16 mouse cellular contexts compared by ENCODE assay signal in genomic region chr2:105801536-105801935, GRCm38 (mm10).
"Had no signal": no experiment of that assay in that cellular context is flagged by ENCODE, and none has a peak within 500 bp of the region (broad histone marks: within the 10 kb centered on the region; RNA-seq: fewer than 3 reads in every experiment).

No protein-coding gene starts in this region.

- H3K9ac ChIP-seq: limb, embryonic 15.5 days; liver, embryonic 12.5 days; lung, embryonic 14.5 days; neural tube, embryonic 13.5 days had no signal

- DNase-seq: kidney, postnatal 4 days; layer of hippocampus, postnatal 36 days; lung, embryonic 14.5 days; lung, postnatal 10 days; lung, postnatal 4 days; retina, postnatal 1 day; right cerebral cortex, postnatal 4 days; spleen, adult 18-20 months; thymus, adult 18-20 months; thymus, postnatal 14 days had no signal

- H3K4me1 ChIP-seq: limb, embryonic 15.5 days; midbrain, embryonic 10.5 days; neural tube, embryonic 13.5 days had no signal

- H3K4me2 ChIP-seq: limb, embryonic 15.5 days; liver, embryonic 12.5 days; lung, embryonic 14.5 days; neural tube, embryonic 13.5 days had no signal

- H3K36me3 ChIP-seq: limb, embryonic 15.5 days; liver, embryonic 12.5 days; midbrain, embryonic 10.5 days; neural tube, embryonic 13.5 days had no signal

- H3K4me3 ChIP-seq: limb, embryonic 15.5 days; liver, embryonic 12.5 days; midbrain, embryonic 10.5 days; neural tube, embryonic 13.5 days had no signal

- H3K27ac ChIP-seq: kidney, postnatal 0 days; limb, embryonic 15.5 days; liver, embryonic 12.5 days; midbrain, embryonic 10.5 days; neural tube, embryonic 13.5 days had no signal

- H3K27me3 ChIP-seq: limb, embryonic 15.5 days; liver, embryonic 12.5 days; neural tube, embryonic 13.5 days had no signal

- H3K9me3 ChIP-seq: limb, embryonic 15.5 days; liver, embryonic 12.5 days; midbrain, embryonic 10.5 days; neural tube, embryonic 13.5 days had no signal

- ATAC-seq: liver, embryonic 12.5 days; midbrain, embryonic 16.5 days had no signal
